Mouse (Mus musculus) Muller cell, postnatal 12 days (primary cell): Measurements from ENCODE around the gene Cttn.
A peak's percentile ranks its signal among the peaks of the same experiment; 100 is the strongest.

Experiments
- DNase-seq: peaks from one replicate; pipeline ENCODE4 v3.0.0-alpha.2; 2015; ENCODE audit errors: inconsistent ontology term

Gene Cttn

GRCm38 (mm10) chr7:144470545-144471059, at the start of gene Cttn:
Gene Cttn (minus strand): TSS chr7:144471009.
- DNase-seq, result peak; percentile 95

GRCm38 (mm10) chr7:144519852-144520251, 49.0 kb upstream of the Cttn start:
- DNase-seq, result no peak

- no peak for DNase-seq
These were observed 45.9 kb upstream of the Cttn start for GRCm38 (mm10) chr7:144516711-144517110.

GRCm38 (mm10) chr7:144509090-144509489, 38.3 kb upstream of the Cttn start:
- no peak for DNase-seq

- DNase-seq, result no peak
These were observed 36.0 kb upstream of the Cttn start for GRCm38 (mm10) chr7:144506807-144507206.

- DNase-seq, result no peak
These were observed 33.1 kb upstream of the Cttn start for GRCm38 (mm10) chr7:144503959-144504358.

GRCm38 (mm10) chr7:144492931-144493330, 22.1 kb upstream of the Cttn start:
- DNase-seq, result no peak

GRCm38 (mm10) chr7:144490201-144490873, 19.5 kb upstream of the Cttn start:
- DNase-seq, result no peak

- DNase-seq, result no peak
These were observed 18.4 kb upstream of the Cttn start for GRCm38 (mm10) chr7:144489067-144489774.

GRCm38 (mm10) chr7:144480314-144480713, 9.5 kb upstream of the Cttn start:
- no peak for DNase-seq

- DNase-seq, result no peak
These were observed 8.8 kb upstream of the Cttn start for GRCm38 (mm10) chr7:144479569-144479968.

GRCm38 (mm10) chr7:144475741-144476140, 4.9 kb upstream of the Cttn start:
- no peak for DNase-seq

- no peak for DNase-seq
These were observed 2.7 kb upstream of the Cttn start for GRCm38 (mm10) chr7:144473486-144473885.

- DNase-seq, result no peak
These were observed 294 bp upstream of the Cttn start for GRCm38 (mm10) chr7:144471103-144471502.

GRCm38 (mm10) chr7:144469908-144470544, 783 bp downstream of the Cttn start:
- DNase-seq, result peak; percentile 57

- peak; percentile 96 for DNase-seq
These were observed 1.6 kb downstream of the Cttn start for GRCm38 (mm10) chr7:144469181-144469641.

- DNase-seq, result no peak
These were observed 2.1 kb downstream of the Cttn start for GRCm38 (mm10) chr7:144468741-144469140.

- no peak for DNase-seq
These were observed 8.2 kb downstream of the Cttn start for GRCm38 (mm10) chr7:144462577-144462976.

- DNase-seq, result no peak
These were observed 9.4 kb downstream of the Cttn start for GRCm38 (mm10) chr7:144461246-144461902.

- DNase-seq, result peak; percentile 30
These were observed 11.9 kb downstream of the Cttn start for GRCm38 (mm10) chr7:144458881-144459280.

GRCm38 (mm10) chr7:144450661-144451060, 20.1 kb downstream of the Cttn start:
- DNase-seq, result no peak
